Mouse (Mus musculus): ENCODE results near the gene Kmt5a.
"Not testable (repeated sequence)": the region's sequence is repeated elsewhere in the genome, so short reads cannot be mapped to it uniquely, and the experiment has no call there.

Gene Kmt5a

GRCm38 (mm10) chr5:124482966-124483654 is 43.4 kb downstream of the Kmt5a start, which contains the start of gene Snrnp35:
Gene Snrnp35 (plus strand): TSS chr5:124483134.
- DNase-seq (ENCODE audit: low spot score in 2 of 2), result peak; percentile 91

- no peak for DNase-seq (ENCODE audit: low spot score in 2 of 2)
Measured at GRCm38 (mm10) chr5:124483655-124484396, 44.1 kb downstream of the Kmt5a start.

- DNase-seq (ENCODE audit: low spot score in 2 of 2), result no peak
Measured at GRCm38 (mm10) chr5:124485654-124486053, 45.9 kb downstream of the Kmt5a start.

GRCm38 (mm10) chr5:124488885-124489284 is 49.2 kb downstream of the Kmt5a start:
- DNase-seq (ENCODE audit: low spot score in 2 of 2), result no peak

GRCm38 (mm10) chr5:124491732-124492131 is 52.0 kb downstream of the Kmt5a start:
- DNase-seq (ENCODE audit: low spot score in 2 of 2), result no peak

GRCm38 (mm10) chr5:124492618-124493017 is 52.9 kb downstream of the Kmt5a start:
- DNase-seq (ENCODE audit: low spot score in 2 of 2), result no peak

GRCm38 (mm10) chr5:124493455-124493854 is 53.7 kb downstream of the Kmt5a start:
- no peak for DNase-seq (ENCODE audit: low spot score in 2 of 2)

- no peak for DNase-seq (ENCODE audit: low spot score in 2 of 2)
Measured at GRCm38 (mm10) chr5:124495547-124495946, 55.8 kb downstream of the Kmt5a start.

- DNase-seq (ENCODE audit: low spot score in 2 of 2), result no peak
Measured at GRCm38 (mm10) chr5:124496614-124497514, 57.1 kb downstream of the Kmt5a start.

- DNase-seq (ENCODE audit: low spot score in 2 of 2), result peak; percentile 48 to 62
Measured at GRCm38 (mm10) chr5:124498221-124498876, 58.6 kb downstream of the Kmt5a start.

- DNase-seq (ENCODE audit: low spot score in 2 of 2), result no peak
Measured at GRCm38 (mm10) chr5:124499001-124499400, 59.3 kb downstream of the Kmt5a start.

GRCm38 (mm10) chr5:124500037-124500436 is 60.3 kb downstream of the Kmt5a start:
- not testable (repeated sequence) for DNase-seq (ENCODE audit: low spot score in 2 of 2)

- peak; percentile 43 to 62 for DNase-seq (ENCODE audit: low spot score in 2 of 2)
Measured at GRCm38 (mm10) chr5:124500573-124500972, 60.8 kb downstream of the Kmt5a start.

- DNase-seq (ENCODE audit: low spot score in 2 of 2), result no peak
Measured at GRCm38 (mm10) chr5:124501541-124501940, 61.8 kb downstream of the Kmt5a start.

- peak; percentile 60 to 65 for DNase-seq (ENCODE audit: low spot score in 2 of 2)
Measured at GRCm38 (mm10) chr5:124503742-124504141, 64.0 kb downstream of the Kmt5a start.

GRCm38 (mm10) chr5:124505235-124505634 is 65.5 kb downstream of the Kmt5a start:
- no peak for DNase-seq (ENCODE audit: low spot score in 2 of 2)

GRCm38 (mm10) chr5:124506731-124507359 is 67.1 kb downstream of the Kmt5a start:
- no peak for DNase-seq (ENCODE audit: low spot score in 2 of 2)

GRCm38 (mm10) chr5:124509200-124509599 is 69.5 kb downstream of the Kmt5a start:
- DNase-seq (ENCODE audit: low spot score in 2 of 2), result no peak

- DNase-seq (ENCODE audit: low spot score in 2 of 2), result no peak
Measured at GRCm38 (mm10) chr5:124509742-124510237, 70.1 kb downstream of the Kmt5a start.

GRCm38 (mm10) chr5:124510536-124511050 is 70.9 kb downstream of the Kmt5a start:
- DNase-seq (ENCODE audit: low spot score in 2 of 2), result no peak
